Mouse (Mus musculus) C2C12 (cell line): ENCODE data around the gene Rexo4. TPM values are rescaled to one million over a fixed set of nuclear protein-coding genes. Genes with fewer than 3 reads are reported as not detected.

Source experiments
- H3K27me3 ChIP-seq: one replicate; pipeline ENCODE4 v1.6.1; 2011; ENCODE audit not compliant: control insufficient read depth, insufficient read depth, insufficient read length
- H3K36me3 ChIP-seq: one replicate; pipeline ENCODE4 v1.6.1; 2011; ENCODE audit not compliant: control insufficient read depth, insufficient read depth
- H3K4me3 ChIP-seq: one replicate; pipeline ENCODE4 v1.5.1; 2011; ENCODE audit warnings: mild to moderate bottlenecking, control low read depth; ENCODE audit not compliant: poor library complexity, insufficient read depth, severe bottlenecking
- H3K79me2 ChIP-seq: one replicate; pipeline ENCODE4 v1.6.1; 2011; ENCODE audit not compliant: control insufficient read depth, insufficient read depth
- H3K79me3 ChIP-seq: one replicate; pipeline ENCODE4 v1.6.1; 2011; ENCODE audit warnings: low read depth, control low read depth
- H3ac ChIP-seq: one replicate; pipeline ENCODE3; 2011; ENCODE audit warnings: low read depth; ENCODE audit not compliant: control insufficient read depth, insufficient read length
- CEBPB ChIP-seq: IDR thresholded peaks from one replicate; pipeline ENCODE4 v1.6.1; 2011; ENCODE audit warnings: low read depth, mild to moderate bottlenecking, control low read depth, moderate library complexity
- CTCF ChIP-seq: IDR thresholded peaks from one replicate; pipeline ENCODE4 v1.5.1; 2011; ENCODE audit not compliant: control insufficient read depth, insufficient read depth, insufficient read length
- FOSL1 ChIP-seq: IDR thresholded peaks from one replicate; pipeline ENCODE4 v1.8.0; 2011; ENCODE audit warnings: mild to moderate bottlenecking, low read length; ENCODE audit not compliant: poor library complexity, insufficient read depth, severe bottlenecking
- MAX ChIP-seq: IDR thresholded peaks from one replicate; pipeline ENCODE4 v1.6.1; 2011; ENCODE audit warnings: mild to moderate bottlenecking, control low read depth
- MYOD1 ChIP-seq: IDR thresholded peaks from one replicate; pipeline ENCODE4 v1.6.1; 2011; ENCODE audit warnings: low read depth; ENCODE audit not compliant: control insufficient read depth, insufficient read length
- MYOG ChIP-seq: IDR thresholded peaks from one replicate; pipeline ENCODE4 v1.6.1; 2011; ENCODE audit not compliant: control insufficient read depth, insufficient read length; ENCODE audit errors: extremely low read depth
- USF1 ChIP-seq: IDR thresholded peaks from one replicate; pipeline ENCODE4 v1.6.1; 2011; ENCODE audit warnings: low read depth, mild to moderate bottlenecking, control low read depth, moderate library complexity
- polyA plus RNA-seq: library from polyadenylated mRNA; unstranded; fragments of >200 nt; fragmentation: generic; extraction: Trizol; gene quantifications from one replicate; pipeline ENCODE4 v1.2.1, GENCODE M21; 2012; ENCODE audit warnings: missing spikeins

Gene Rexo4
- polyA plus RNA-seq, 1 experiment = 30.0 TPM

- peaks cover 61% of the 10 kb centered on the region for H3K36me3 ChIP-seq
- H3K27me3 ChIP-seq = no peaks in the 10 kb centered on the region
- no peak for TF ChIP-seq MYOG
- TF ChIP-seq MAX = no peak
- no peak for TF ChIP-seq CEBPB
- no peak for TF ChIP-seq USF1
- no peak for TF ChIP-seq CTCF
- no peak for TF ChIP-seq FOSL1
- TF ChIP-seq MYOD1 = no peak
- H3K4me3 ChIP-seq = no peak overlapping the region
- H3K79me2 ChIP-seq = no peaks in the 10 kb centered on the region
- H3K79me3 ChIP-seq = no peaks in the 10 kb centered on the region
- H3ac ChIP-seq = no peak overlapping the region
Measured at GRCm38 (mm10) chr2:26952866-26953265, 11.3 kb downstream of the Rexo4 start.

GRCm38 (mm10) chr2:26952193-26952592 is 12.0 kb downstream of the Rexo4 start:
- Histone ChIP-seq H3K36me3 (peaks cover 54% of the 10 kb centered on the region), H3K4me3 (no peak overlapping the region), H3K79me3 (no peaks in the 10 kb centered on the region), H3K27me3 (no peaks in the 10 kb centered on the region), H3ac (no peak overlapping the region), H3K79me2 (no peaks in the 10 kb centered on the region)
- TF ChIP-seq CEBPB = no peak

DNA sequence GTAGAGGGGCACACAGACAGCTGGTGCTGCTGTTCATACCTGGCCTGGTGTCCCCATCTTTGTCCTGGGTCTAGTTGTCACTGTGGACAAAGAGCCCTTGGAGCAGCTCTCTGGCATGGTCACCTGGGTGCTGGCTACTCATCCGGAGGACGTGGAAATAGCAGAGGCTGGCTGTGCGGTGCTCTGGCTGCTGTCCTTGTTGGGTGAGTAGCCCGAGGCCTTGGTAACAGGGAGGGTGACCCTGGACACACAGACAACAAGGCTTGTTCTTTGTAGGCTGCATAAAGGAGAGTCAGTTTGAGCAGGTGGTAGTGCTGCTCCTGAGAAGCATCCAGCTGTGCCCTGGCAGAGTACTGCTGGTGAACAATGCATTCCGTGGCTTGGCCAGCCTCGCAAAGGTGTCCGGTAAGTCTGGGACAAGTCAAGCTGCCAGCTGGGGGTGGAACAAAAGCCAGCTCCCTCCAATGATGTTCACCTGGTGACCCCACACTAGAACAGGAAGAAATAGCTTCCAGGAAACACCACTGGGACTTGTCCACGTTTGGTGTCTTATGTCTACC is 12.8 kb downstream of the Rexo4 start:
- no peaks in the 10 kb centered on the region for H3K79me3 ChIP-seq
- H3ac ChIP-seq = no peak overlapping the region
- TF ChIP-seq USF1 = no peak
- TF ChIP-seq MAX = no peak
- TF ChIP-seq CTCF = no peak
- no peak for TF ChIP-seq MYOD1
- TF ChIP-seq FOSL1 = no peak
- no peaks in the 10 kb centered on the region for H3K27me3 ChIP-seq
- peaks cover 46% of the 10 kb centered on the region for H3K36me3 ChIP-seq
- H3K4me3 ChIP-seq = no peak overlapping the region
- no peaks in the 10 kb centered on the region for H3K79me2 ChIP-seq

GRCm38 (mm10) chr2:26950411-26950810 is 13.8 kb downstream of the Rexo4 start:
- TF ChIP-seq MAX (no peak), USF1 (no peak), CTCF (no peak), MYOD1 (no peak), FOSL1 (no peak), MYOG (no peak), CEBPB (no peak)
- H3K79me3 ChIP-seq = no peaks in the 10 kb centered on the region
- no peak overlapping the region for H3ac ChIP-seq
- no peak overlapping the region for H3K4me3 ChIP-seq
- no peaks in the 10 kb centered on the region for H3K27me3 ChIP-seq
- peaks cover 36% of the 10 kb centered on the region for H3K36me3 ChIP-seq
- no peaks in the 10 kb centered on the region for H3K79me2 ChIP-seq

GRCm38 (mm10) chr2:26943253-26943652 is 20.9 kb downstream of the Rexo4 start:
- no peak overlapping the region for H3ac ChIP-seq
- no peaks in the 10 kb centered on the region for H3K79me2 ChIP-seq
- TF ChIP-seq CTCF = no peak
- TF ChIP-seq MYOG = no peak
- no peak for TF ChIP-seq MYOD1
- TF ChIP-seq MAX = no peak
- no peak for TF ChIP-seq FOSL1
- TF ChIP-seq CEBPB = no peak
- TF ChIP-seq USF1 = no peak
- H3K79me3 ChIP-seq = no peaks in the 10 kb centered on the region
- H3K36me3 ChIP-seq = no peaks in the 10 kb centered on the region
- H3K4me3 ChIP-seq = no peak overlapping the region
- H3K27me3 ChIP-seq = peaks cover 21% of the 10 kb centered on the region

DNA sequence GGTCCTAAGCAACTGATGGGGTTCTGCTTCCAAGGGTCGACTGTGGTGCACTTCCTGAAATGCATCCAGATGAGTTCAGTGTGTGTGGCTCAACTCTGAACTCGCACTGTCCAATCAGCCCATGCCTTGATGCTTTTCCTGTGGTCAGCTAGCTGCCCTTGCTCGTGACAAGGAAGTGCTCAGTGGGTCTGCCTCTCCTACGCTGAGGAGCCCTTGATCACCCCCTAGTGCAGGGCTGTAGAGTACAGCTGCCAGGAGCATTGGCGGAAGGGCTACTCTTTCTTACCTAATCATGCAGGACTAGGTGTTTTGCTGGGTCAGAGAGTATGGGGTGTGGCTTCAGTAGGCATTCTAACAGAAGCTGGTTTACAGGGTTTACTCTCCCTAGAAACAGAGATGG is 22.6 kb downstream of the Rexo4 start:
- H3K4me3 ChIP-seq = no peak overlapping the region
- H3K79me2 ChIP-seq = no peaks in the 10 kb centered on the region
- TF ChIP-seq CTCF (no peak), MAX (no peak), CEBPB (no peak), MYOG (no peak), MYOD1 (no peak), FOSL1 (no peak), USF1 (no peak)
- H3K36me3 ChIP-seq = no peaks in the 10 kb centered on the region
- H3K79me3 ChIP-seq = no peaks in the 10 kb centered on the region
- H3ac ChIP-seq = no peak overlapping the region
- H3K27me3 ChIP-seq = peaks cover 21% of the 10 kb centered on the region
